Mouse (Mus musculus) ES-E14 (cell line): ENCODE data around the gene Dydc1. TPM values are rescaled to one million over a fixed set of nuclear protein-coding genes. Genes with fewer than 3 reads are reported as not detected.
"Not testable (repeated sequence)": the region's sequence is repeated elsewhere in the genome, so short reads cannot be mapped to it uniquely, and the experiment has no call there.

Source experiments
- DNase-seq: peaks from one replicate; pipeline ENCODE4 v3.0.0-alpha.2; 2013; ENCODE audit warnings: low read depth, low spot score
- H3K27ac ChIP-seq: 2 replicates; pipeline ENCODE4 v1.5.1; 2012; ENCODE audit warnings: low read depth, mild to moderate bottlenecking, low read length, moderate library complexity, mixed read lengths; ENCODE audit not compliant: poor library complexity, insufficient read depth, severe bottlenecking
- H3K36me3 ChIP-seq: 2 replicates; pipeline ENCODE4 v1.6.1; 2012; ENCODE audit warnings: mild to moderate bottlenecking, low read length, moderate library complexity, mixed read lengths; ENCODE audit not compliant: control insufficient read depth, poor library complexity, insufficient read depth, severe bottlenecking
- H3K4me1 ChIP-seq, 2 experiments: fragments of 150-350 bp in 1 of 2; sonication (generic) in 1 of 2; 2 replicates each; pipeline ENCODE4 v1.6.1; 2012; ENCODE audit warnings: low read length in 2 of 2, mild to moderate bottlenecking in 1 of 2, mixed read lengths in 1 of 2; ENCODE audit not compliant: control insufficient read depth in 2 of 2, insufficient read depth in 2 of 2, poor library complexity in 1 of 2
- H3K4me3 ChIP-seq, 2 experiments: fragments of 150-350 bp in 1 of 2; sonication (generic) in 1 of 2; 2 replicates each; pipeline ENCODE4 v1.5.1; 2012; ENCODE audit warnings: low read length in 2 of 2, low read depth in 1 of 2, mild to moderate bottlenecking in 1 of 2, mixed read lengths in 1 of 2; ENCODE audit not compliant: insufficient read depth in 1 of 2, poor library complexity in 1 of 2, severe bottlenecking in 1 of 2
- H3K9ac ChIP-seq: 2 replicates; pipeline ENCODE4 v1.6.1; 2012; ENCODE audit warnings: low read depth, mild to moderate bottlenecking, low read length, mixed read lengths; ENCODE audit not compliant: poor library complexity, insufficient read depth, severe bottlenecking
- H3K9me3 ChIP-seq: fragments of 150-350 bp; sonication (generic); 2 replicates; pipeline ENCODE4 v1.6.1; 2012; ENCODE audit warnings: low read depth, mild to moderate bottlenecking, low read length; ENCODE audit not compliant: control insufficient read depth, insufficient read depth
- CHD2 ChIP-seq: IDR thresholded peaks from 2 replicates; pipeline ENCODE4 v1.6.1; 2014; ENCODE audit warnings: mild to moderate bottlenecking, low read depth, low read length, inconsistent platforms
- HCFC1 ChIP-seq: IDR thresholded peaks from 2 replicates; pipeline ENCODE4 v1.6.1; 2012; ENCODE audit warnings: low read length, inconsistent platforms, borderline replicate concordance; ENCODE audit not compliant: insufficient read depth
- MAFK ChIP-seq: IDR thresholded peaks from 2 replicates; pipeline ENCODE4 v1.6.1; 2014; ENCODE audit warnings: mild to moderate bottlenecking, low read depth, low read length, inconsistent platforms; ENCODE audit not compliant: insufficient read depth
- ZC3H11A ChIP-seq: IDR thresholded peaks from 2 replicates; pipeline ENCODE4 v1.6.1; 2012; ENCODE audit warnings: low read depth, mild to moderate bottlenecking, inconsistent platforms, low read length, borderline replicate concordance
- ZNF384 ChIP-seq: IDR thresholded peaks from 2 replicates; pipeline ENCODE4 v1.6.1; 2012; ENCODE audit warnings: low read depth, low read length, inconsistent platforms
- in situ Hi-C, 2 experiments: fragments of 600-800 bp; cut with MboI; formaldehyde crosslinking; loops; one replicate each; pipeline ENCODE4 v1.15.1; 2025; ENCODE audit warnings: low sequenced_read_pairs in 2 of 2, inconsistent platforms in 1 of 2; ENCODE audit not compliant: unreplicated experiment in 2 of 2
- total RNA-seq: library from RNA; depleted of rRNA; stranded (reverse); fragments of 300-350 nt; gene quantifications from 2 replicates; pipeline ENCODE4 v1.2.3, GENCODE M21; 2012

The Dydc1 gene
- total RNA-seq, 1 experiment: not detected

GRCm38 (mm10) chr14:41050471-41050870, 22.2 kb upstream of the Dydc1 start:
- Histone ChIP-seq H3K36me3 (no peaks in the 10 kb centered on the region), H3K9ac (no peak overlapping the region), H3K4me1 (peaks cover 2 to 3% of the 10 kb centered on the region in 2 experiments; a peak in 2 of 4 replicates), H3K27ac (no peak overlapping the region), H3K4me3 (no peak overlapping the region), H3K9me3 (no peaks in the 10 kb centered on the region)
- no peak for DNase-seq
- TF ChIP-seq ZC3H11A: no peak
- TF ChIP-seq MAFK: no peak
- TF ChIP-seq ZNF384: no peak
- no peak for TF ChIP-seq CHD2
- TF ChIP-seq HCFC1: no peak
- in situ Hi-C loops: no loop called here

DNA sequence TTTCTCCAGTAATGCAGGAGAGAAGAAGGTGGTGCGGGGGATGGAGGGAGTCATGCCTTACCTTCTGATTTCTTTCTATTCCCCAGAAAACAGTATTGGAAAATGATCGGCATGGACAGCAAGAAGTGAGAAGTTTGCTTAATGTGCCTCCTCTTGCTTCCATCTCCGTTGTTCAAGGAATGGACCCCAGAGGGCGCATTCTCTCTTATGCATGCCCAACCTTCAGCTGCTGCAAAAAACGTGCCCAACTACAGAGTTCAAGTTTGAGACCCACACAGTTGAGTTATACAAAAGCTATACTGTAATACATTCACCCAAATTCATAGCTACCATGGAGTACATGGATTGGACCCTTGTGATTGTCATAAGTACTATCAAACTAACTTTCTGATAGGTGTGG, 20.2 kb upstream of the Dydc1 start:
- no peak for TF ChIP-seq CHD2
- no peak for TF ChIP-seq HCFC1
- TF ChIP-seq ZNF384: no peak
- no peak for TF ChIP-seq ZC3H11A
- no peak for TF ChIP-seq MAFK
- Histone ChIP-seq H3K9ac (no peak overlapping the region), H3K4me1 (peaks cover 2 to 3% of the 10 kb centered on the region in 2 experiments; a peak in 2 of 4 replicates), H3K9me3 (no peaks in the 10 kb centered on the region), H3K4me3 (no peak overlapping the region), H3K27ac (no peak overlapping the region), H3K36me3 (no peaks in the 10 kb centered on the region)
- in situ Hi-C loops: no loop called here
- DNase-seq: no peak

DNA sequence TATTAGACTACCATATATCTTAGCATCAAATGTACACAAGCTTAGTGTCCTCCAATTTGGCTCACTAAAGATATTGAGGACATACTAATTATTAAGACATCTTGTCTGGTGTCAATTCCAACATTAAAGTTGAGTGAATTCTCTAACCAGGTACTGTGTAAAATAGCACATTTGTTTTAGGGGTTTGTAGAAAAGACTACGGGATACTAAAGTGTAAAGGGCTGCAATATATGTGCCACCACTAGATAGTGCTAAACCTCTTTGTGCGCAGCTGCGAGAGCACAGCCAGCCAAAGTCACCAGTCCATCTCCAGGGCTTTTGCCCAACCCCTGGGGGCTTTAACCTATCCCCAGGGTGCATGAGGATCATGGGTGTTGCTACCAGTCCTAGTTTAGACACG, 19.5 kb upstream of the Dydc1 start:
- H3K4me1 ChIP-seq, H3K36me3 ChIP-seq, H3K9ac ChIP-seq, H3K9me3 ChIP-seq, H3K4me3 ChIP-seq, in situ Hi-C loops, DNase-seq, H3K27ac ChIP-seq: not testable (repeated sequence)

DNA sequence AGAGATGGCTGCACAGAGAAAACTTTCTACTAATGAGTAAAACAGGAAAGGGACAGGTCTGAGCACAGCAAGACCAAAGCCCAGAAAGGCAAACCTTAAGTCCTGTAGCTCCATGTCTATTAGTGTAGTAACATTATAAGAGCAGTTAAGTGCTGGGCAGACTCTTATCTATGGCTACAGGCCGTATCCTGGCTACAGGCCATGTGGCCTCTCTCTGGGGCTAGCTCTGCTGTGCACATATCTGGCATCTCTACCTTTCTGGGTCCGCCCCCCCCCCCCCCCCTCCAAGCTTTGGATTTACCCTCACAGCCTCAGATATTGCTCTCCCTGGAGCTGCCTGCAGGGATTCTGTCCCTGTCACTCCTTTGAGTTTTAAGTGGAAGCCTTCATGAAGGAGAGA, 7.5 kb upstream of the Dydc1 start:
- in situ Hi-C loops: no loop called here
- TF ChIP-seq MAFK (no peak), ZNF384 (no peak), ZC3H11A (no peak), HCFC1 (no peak), CHD2 (no peak)
- Histone ChIP-seq H3K4me3 (no peak overlapping the region), H3K4me1 (peaks cover 0 to 2% of the 10 kb centered on the region in 2 experiments; a peak in 1 of 4 replicates), H3K9ac (no peak overlapping the region), H3K36me3 (no peaks in the 10 kb centered on the region), H3K9me3 (no peaks in the 10 kb centered on the region), H3K27ac (no peak overlapping the region)
- no peak for DNase-seq

DNA sequence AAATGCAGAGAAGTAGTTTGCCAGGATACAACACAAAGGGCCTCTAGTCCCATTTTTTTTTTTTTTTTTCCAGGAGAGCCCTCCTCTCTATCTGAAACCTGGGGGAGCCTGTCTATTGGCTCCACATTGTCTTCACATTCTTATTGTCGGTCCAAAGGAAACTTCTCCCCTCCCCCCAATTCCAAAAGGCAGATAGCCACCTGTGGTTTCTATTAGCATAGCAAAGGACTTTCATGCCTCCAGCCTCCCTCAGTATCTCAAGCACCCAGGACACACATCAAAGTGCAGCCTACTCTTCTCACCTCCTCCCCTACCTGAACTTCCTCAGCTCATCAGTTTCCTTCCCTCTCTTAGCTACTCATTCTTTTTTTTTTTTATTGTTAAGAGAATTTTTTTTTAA, 6.3 kb upstream of the Dydc1 start:
- Histone ChIP-seq H3K4me1 (peaks cover 0 to 2% of the 10 kb centered on the region in 2 experiments; a peak in 1 of 4 replicates), H3K27ac (no peak overlapping the region), H3K4me3 (no peak overlapping the region), H3K9ac (no peak overlapping the region), H3K9me3 (no peaks in the 10 kb centered on the region), H3K36me3 (no peaks in the 10 kb centered on the region)
- in situ Hi-C loops: no loop called here
- peak; percentile 70 for DNase-seq
- TF ChIP-seq HCFC1 (no peak), ZNF384 (peak; percentile 71)
